Mouse (Mus musculus) C2C12 (cell line): Measurements from ENCODE around the gene Vkorc1l1.

Source experiments
- CEBPB ChIP-seq: IDR thresholded peaks from one replicate; pipeline ENCODE4 v1.6.1; 2011; ENCODE audit warnings: low read depth, mild to moderate bottlenecking, control low read depth, moderate library complexity
- CTCF ChIP-seq: IDR thresholded peaks from one replicate; pipeline ENCODE4 v1.5.1; 2011; ENCODE audit not compliant: control insufficient read depth, insufficient read depth, insufficient read length

GRCm38 (mm10) chr5:129955792-129956191 lies 14.0 kb downstream of the Vkorc1l1 start:
- no peak for TF ChIP-seq CTCF
- TF ChIP-seq CEBPB, result no peak
